ENCODE assay signal across 8 mouse cellular contexts in genomic region chr9:110879191-110879920, GRCm38 (mm10). TPM values are rescaled to one million over a fixed set of nuclear protein-coding genes. Genes with fewer than 3 reads are reported as not detected.
DNase-seq lines count a peak whose midpoint lies in the region; ATAC-seq lines count a peak whose summit lies in the region.

TSS of gene Als2cl (plus strand) at chr9:110879870.

- DNase-seq in thymus, postnatal 25 days: peak; percentile 28
- DNase-seq in thymus, postnatal 10 days (ENCODE audit: low spot score in 2 of 2): no peak
- DNase-seq in embryonic facial prominence, embryonic 11.5 days (ENCODE audit: low spot score): no peak
- DNase-seq in lung, postnatal 10 days: peak; percentile 46
- DNase-seq in cerebellum, postnatal 36 days: no peak

- peak within 1 kb of the TSS; percentile 52 for H3K9ac ChIP-seq in embryonic facial prominence, embryonic 11.5 days (replicated peaks; ENCODE audit: low read length)
- H3K9ac ChIP-seq in heart, embryonic 14.5 days (ENCODE audit: low read length): peak within 1 kb of the TSS; percentile 71
- H3K9ac ChIP-seq in kidney, embryonic 16.5 days (replicated peaks; ENCODE audit: low read length): peak within 1 kb of the TSS; percentile 73
- H3K9ac ChIP-seq in stomach, embryonic 15.5 days: peak within 1 kb of the TSS; percentile 45

- H3K9me3 ChIP-seq in embryonic facial prominence, embryonic 11.5 days (replicated peaks; ENCODE audit: control insufficient read depth, low read length): no peaks in the 10 kb centered on the region
- no peaks in the 10 kb centered on the region for H3K9me3 ChIP-seq in heart, embryonic 14.5 days (ENCODE audit: control insufficient read depth, low read length)
- no peaks in the 10 kb centered on the region for H3K9me3 ChIP-seq in kidney, embryonic 16.5 days (ENCODE audit: low read length)
- no peaks in the 10 kb centered on the region for H3K9me3 ChIP-seq in stomach, embryonic 15.5 days

- 11% methylated on average over 12 of the region's 12 CpGs for WGBS in embryonic facial prominence, embryonic 11.5 days
- WGBS in heart, embryonic 14.5 days: 16% methylated on average over 12 of the region's 12 CpGs
- WGBS in kidney, embryonic 16.5 days: 14% methylated on average over 12 of the region's 12 CpGs
- 18% methylated on average over 12 of the region's 12 CpGs for WGBS in stomach, embryonic 15.5 days

- ATAC-seq in embryonic facial prominence, embryonic 11.5 days (replicated peaks; ENCODE audit: insufficient number of reproducible peaks, low FRiP score, low TSS enrichment, low read depth): no peak
- ATAC-seq in heart, embryonic 14.5 days (ENCODE audit: insufficient number of reproducible peaks, insufficient read depth, low FRiP score, low read depth): peak; percentile 20; the same call in 1 of the 2 replicates
- peak; percentile 16 for ATAC-seq in kidney, embryonic 16.5 days (ENCODE audit: low FRiP score, low TSS enrichment)
- ATAC-seq in stomach, embryonic 15.5 days (ENCODE audit: insufficient read depth, low FRiP score, low read depth): 0 out of 2 replicates have a peak, but pooled peaks have one; percentile 5

- H3K27me3 ChIP-seq in embryonic facial prominence, embryonic 11.5 days (ENCODE audit: control insufficient read depth, insufficient read depth, low read length): peaks cover 24% of the 10 kb centered on the region
- H3K27me3 ChIP-seq in heart, embryonic 14.5 days (ENCODE audit: control insufficient read depth, insufficient read depth, low read length): peaks cover 12% of the 10 kb centered on the region
- peaks cover 3% of the 10 kb centered on the region; the same call in 1 of the 2 replicates for H3K27me3 ChIP-seq in kidney, embryonic 16.5 days (ENCODE audit: insufficient read depth, low read length)
- H3K27me3 ChIP-seq in stomach, embryonic 15.5 days (replicated peaks): peaks cover 11% of the 10 kb centered on the region

- no peak within 1 kb of the TSS for H3K27ac ChIP-seq in embryonic facial prominence, embryonic 11.5 days (replicated peaks; ENCODE audit: low read depth, low read length)
- peak within 1 kb of the TSS in 1 of 2 experiments; percentile 7; a peak in 1 of 4 replicates for H3K27ac ChIP-seq in heart, embryonic 14.5 days (replicated peaks in 1 of 2; ENCODE audit: control insufficient read depth in 1 of 2, insufficient read depth in 1 of 2, low read depth in 2 of 2, low read length in 2 of 2)
- peak within 1 kb of the TSS; percentile 74 for H3K27ac ChIP-seq in kidney, embryonic 16.5 days (ENCODE audit: low read length)
- H3K27ac ChIP-seq in stomach, embryonic 15.5 days: peak within 1 kb of the TSS; percentile 70

- peak within 1 kb of the TSS; percentile 49 for H3K4me3 ChIP-seq in embryonic facial prominence, embryonic 11.5 days (ENCODE audit: low read depth, low read length)
- H3K4me3 ChIP-seq in heart, embryonic 14.5 days (ENCODE audit: control insufficient read depth in 1 of 2, insufficient read depth in 1 of 2, low read depth in 1 of 2, low read length in 2 of 2): peak within 1 kb of the TSS; percentile 53 to 67
- H3K4me3 ChIP-seq in kidney, embryonic 16.5 days (ENCODE audit: low read length): peak within 1 kb of the TSS; percentile 61
- H3K4me3 ChIP-seq in stomach, embryonic 15.5 days (replicated peaks): peak within 1 kb of the TSS; percentile 60

- no peaks in the 10 kb centered on the region for H3K36me3 ChIP-seq in embryonic facial prominence, embryonic 11.5 days (replicated peaks; ENCODE audit: control insufficient read depth, insufficient read depth, low read depth, low read length)
- no peaks in the 10 kb centered on the region for H3K36me3 ChIP-seq in heart, embryonic 14.5 days (ENCODE audit: control insufficient read depth, insufficient read depth, low read length)
- H3K36me3 ChIP-seq in kidney, embryonic 16.5 days (ENCODE audit: insufficient read depth, low read length): no peaks in the 10 kb centered on the region
- no peaks in the 10 kb centered on the region for H3K36me3 ChIP-seq in stomach, embryonic 15.5 days

- peak within 1 kb of the TSS; percentile 72 for H3K4me2 ChIP-seq in embryonic facial prominence, embryonic 11.5 days (ENCODE audit: low read depth, low read length)
- peak within 1 kb of the TSS; percentile 95 for H3K4me2 ChIP-seq in heart, embryonic 14.5 days (ENCODE audit: low read length)
- peak within 1 kb of the TSS; percentile 87 for H3K4me2 ChIP-seq in kidney, embryonic 16.5 days (replicated peaks; ENCODE audit: low read depth, low read length)
- peak within 1 kb of the TSS; percentile 93 for H3K4me2 ChIP-seq in stomach, embryonic 15.5 days

- no peaks in the 10 kb centered on the region for H3K4me1 ChIP-seq in embryonic facial prominence, embryonic 11.5 days (ENCODE audit: control insufficient read depth, insufficient read depth, low read length)
- peaks cover 22 to 28% of the 10 kb centered on the region in 2 experiments for H3K4me1 ChIP-seq in heart, embryonic 14.5 days (ENCODE audit: control insufficient read depth in 2 of 2, insufficient read depth in 2 of 2, low read length in 2 of 2)
- peaks cover 18% of the 10 kb centered on the region; the same call in 1 of the 2 replicates for H3K4me1 ChIP-seq in kidney, embryonic 16.5 days (ENCODE audit: insufficient read depth, low read length)
- peaks cover 30% of the 10 kb centered on the region; the same call in 1 of the 2 replicates for H3K4me1 ChIP-seq in stomach, embryonic 15.5 days

RNA-seq across cellular contexts. Expression of gene Als2cl, which starts in this region (rescaled TPM):
- polyA plus RNA-seq in embryonic facial prominence, embryonic 11.5 days (2014; fragmentation: Nextera tagmentation; extraction: Ambion mirVana): 1.1 TPM in 2 replicates
- 1.1 and 1.6 TPM in 2 replicates for polyA plus RNA-seq in heart, embryonic 14.5 days (2014; fragmentation: Nextera tagmentation; extraction: Ambion mirVana)
- polyA plus RNA-seq in kidney, embryonic 16.5 days (2015; fragmentation: Nextera tagmentation; extraction: Ambion mirVana): 5.8 and 6.1 TPM in 2 replicates
- polyA plus RNA-seq in stomach, embryonic 15.5 days (2015; fragmentation: Nextera tagmentation; extraction: Ambion mirVana): 6.0 and 7.2 TPM in 2 replicates

Comparison
In these comparisons a context has a peak if more than half of its experiments do, and no peak if none do; other contexts are left out.
1. DNase-seq: peak in thymus, postnatal 25 days (single experiment) and lung, postnatal 10 days (single experiment); none in thymus, postnatal 10 days (0 of 2), embryonic facial prominence, embryonic 11.5 days (single experiment) and cerebellum, postnatal 36 days (0 of 2).
2. Peak in every context shown above with its lines, with median percentiles within 50 percentile points of each other: H3K4me2 ChIP-seq, H3K4me3 ChIP-seq and H3K9ac ChIP-seq.